Mouse (Mus musculus): ENCODE data around the gene Obsl1. TPM values are rescaled to one million over a fixed set of nuclear protein-coding genes. Genes with fewer than 3 reads are reported as not detected.

Gene Obsl1
- polyA plus RNA-seq, 1 experiment = 6.2 TPM

GRCm38 (mm10) chr1:75530546-75530945 lies 24.3 kb upstream of the Obsl1 start:
- H3K27ac ChIP-seq (ENCODE audit: control insufficient read depth, insufficient read depth, low read depth, low read length, poor library complexity) = no peak overlapping the region
- no peak for TF ChIP-seq POLR2A (IDR thresholded peaks at IDR 0.05; ENCODE audit: borderline replicate concordance, control insufficient read depth, low read depth, low read length)
- no peak for TF ChIP-seq CTCF (IDR thresholded peaks at IDR 0.05; ENCODE audit: control insufficient read depth, insufficient read depth, low read length)
- H3K4me1 ChIP-seq (ENCODE audit: control insufficient read depth, insufficient read depth, low read length) = no peaks in the 10 kb centered on the region
- WGBS = 81% methylated on average over 4 of the region's 4 CpGs
- no peak overlapping the region for H3K4me3 ChIP-seq (replicated peaks; ENCODE audit: control insufficient read depth, low read depth, low read length)

- Histone ChIP-seq H3K4me1 (ENCODE audit: control insufficient read depth, insufficient read depth, low read length) (0 out of 2 replicates have a peak, but pooled peaks cover 1% of the 10 kb centered on the region), H3K27ac (ENCODE audit: control insufficient read depth, insufficient read depth, low read depth, low read length, poor library complexity) (no peak overlapping the region), H3K4me3 (replicated peaks; ENCODE audit: control insufficient read depth, low read depth, low read length) (no peak overlapping the region)
- 54% methylated on average over 7 of the region's 7 CpGs for WGBS
- TF ChIP-seq POLR2A (IDR thresholded peaks at IDR 0.05; ENCODE audit: borderline replicate concordance, control insufficient read depth, low read depth, low read length) (no peak), CTCF (IDR thresholded peaks at IDR 0.05; ENCODE audit: control insufficient read depth, insufficient read depth, low read length) (no peak)
These were observed 18.4 kb upstream of the Obsl1 start for GRCm38 (mm10) chr1:75524679-75525078.

DNA sequence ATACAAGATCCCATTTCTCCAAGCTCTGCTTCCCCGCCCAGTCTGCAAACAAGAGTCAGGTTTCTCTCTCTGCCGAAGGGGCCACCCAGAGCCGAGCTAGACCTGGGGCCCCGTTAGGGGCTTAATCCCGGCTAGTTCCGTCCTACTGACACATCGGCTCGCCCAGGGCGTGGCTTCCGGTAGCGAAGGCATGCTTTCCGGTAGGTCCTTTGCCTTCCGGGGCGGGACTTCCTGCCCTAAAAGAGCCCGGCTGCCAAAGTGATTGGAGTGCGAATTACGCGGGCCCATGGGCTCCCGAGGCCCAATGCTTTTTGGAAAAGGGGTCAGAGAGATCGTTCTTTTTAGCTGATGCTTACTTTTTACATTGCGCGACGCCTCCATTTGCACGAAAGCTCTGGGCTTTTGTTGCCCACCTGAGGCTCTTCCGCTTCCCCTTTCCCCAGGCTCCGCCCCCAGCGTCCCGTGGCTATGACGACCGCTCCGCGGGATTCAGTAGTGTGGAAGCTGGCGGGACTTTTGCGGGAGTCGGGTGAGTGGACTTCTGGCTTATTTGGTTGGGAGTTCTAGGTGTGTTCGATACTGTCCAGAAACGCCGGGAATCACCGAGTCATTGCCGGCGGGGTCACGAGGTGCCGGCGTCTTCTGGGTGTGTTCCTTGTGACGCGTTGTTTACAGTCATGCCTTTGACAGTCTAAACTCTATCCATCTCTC lies 15.2 kb upstream of the Obsl1 start, which contains the start of gene Stk11ip:
TSS of gene Stk11ip (plus strand) at position 209 of the 711 bp plus-strand sequence.
- Histone ChIP-seq H3K27ac (ENCODE audit: control insufficient read depth, insufficient read depth, low read depth, low read length, poor library complexity) (peak within 1 kb of the TSS; percentile 81), H3K4me1 (ENCODE audit: control insufficient read depth, insufficient read depth, low read length) (0 out of 2 replicates have a peak, but pooled peaks cover 1% of the 10 kb centered on the region), H3K4me3 (replicated peaks; ENCODE audit: control insufficient read depth, low read depth, low read length) (peak within 1 kb of the TSS; percentile 81)
- TF ChIP-seq CTCF (IDR thresholded peaks at IDR 0.05; ENCODE audit: control insufficient read depth, insufficient read depth, low read length) (no peak), POLR2A (IDR thresholded peaks at IDR 0.05; ENCODE audit: borderline replicate concordance, control insufficient read depth, low read depth, low read length) (peak; percentile 71)
- WGBS = under 1% methylated on average over 46 of the region's 46 CpGs

GRCm38 (mm10) chr1:75519576-75519975 lies 13.3 kb upstream of the Obsl1 start:
- Histone ChIP-seq H3K4me3 (replicated peaks; ENCODE audit: control insufficient read depth, low read depth, low read length) (no peak overlapping the region), H3K27ac (ENCODE audit: control insufficient read depth, insufficient read depth, low read depth, low read length, poor library complexity) (no peak overlapping the region), H3K4me1 (ENCODE audit: control insufficient read depth, insufficient read depth, low read length) (no peaks in the 10 kb centered on the region)
- TF ChIP-seq POLR2A (IDR thresholded peaks at IDR 0.05; ENCODE audit: borderline replicate concordance, control insufficient read depth, low read depth, low read length) = no peak
- no peak for TF ChIP-seq CTCF (IDR thresholded peaks at IDR 0.05; ENCODE audit: control insufficient read depth, insufficient read depth, low read length)
- 83% methylated on average over 5 of the region's 5 CpGs for WGBS

GRCm38 (mm10) chr1:75518427-75518826 lies 12.2 kb upstream of the Obsl1 start:
- TF ChIP-seq CTCF (IDR thresholded peaks at IDR 0.05; ENCODE audit: control insufficient read depth, insufficient read depth, low read length) = no peak
- no peak for TF ChIP-seq POLR2A (IDR thresholded peaks at IDR 0.05; ENCODE audit: borderline replicate concordance, control insufficient read depth, low read depth, low read length)
- H3K4me3 ChIP-seq (replicated peaks; ENCODE audit: control insufficient read depth, low read depth, low read length) = no peak overlapping the region
- WGBS = 80% methylated on average over 4 of the region's 4 CpGs
- H3K4me1 ChIP-seq (ENCODE audit: control insufficient read depth, insufficient read depth, low read length) = no peaks in the 10 kb centered on the region
- H3K27ac ChIP-seq (ENCODE audit: control insufficient read depth, insufficient read depth, low read depth, low read length, poor library complexity) = no peak overlapping the region

GRCm38 (mm10) chr1:75517984-75518383 lies 11.7 kb upstream of the Obsl1 start:
- Histone ChIP-seq H3K4me3 (replicated peaks; ENCODE audit: control insufficient read depth, low read depth, low read length) (no peak overlapping the region), H3K27ac (ENCODE audit: control insufficient read depth, insufficient read depth, low read depth, low read length, poor library complexity) (no peak overlapping the region), H3K4me1 (ENCODE audit: control insufficient read depth, insufficient read depth, low read length) (no peaks in the 10 kb centered on the region)
- no peak for TF ChIP-seq CTCF (IDR thresholded peaks at IDR 0.05; ENCODE audit: control insufficient read depth, insufficient read depth, low read length)
- no peak for TF ChIP-seq POLR2A (IDR thresholded peaks at IDR 0.05; ENCODE audit: borderline replicate concordance, control insufficient read depth, low read depth, low read length)
- 90% methylated on average over 4 of the region's 4 CpGs for WGBS

GRCm38 (mm10) chr1:75516703-75517380 lies 10.6 kb upstream of the Obsl1 start:
- no peak for TF ChIP-seq CTCF (IDR thresholded peaks at IDR 0.05; ENCODE audit: control insufficient read depth, insufficient read depth, low read length)
- no peak for TF ChIP-seq POLR2A (IDR thresholded peaks at IDR 0.05; ENCODE audit: borderline replicate concordance, control insufficient read depth, low read depth, low read length)
- WGBS = 81% methylated on average over 15 of the region's 15 CpGs
- H3K4me1 ChIP-seq (ENCODE audit: control insufficient read depth, insufficient read depth, low read length) = no peaks in the 10 kb centered on the region
- no peak overlapping the region for H3K4me3 ChIP-seq (replicated peaks; ENCODE audit: control insufficient read depth, low read depth, low read length)
- no peak overlapping the region for H3K27ac ChIP-seq (ENCODE audit: control insufficient read depth, insufficient read depth, low read depth, low read length, poor library complexity)

DNA sequence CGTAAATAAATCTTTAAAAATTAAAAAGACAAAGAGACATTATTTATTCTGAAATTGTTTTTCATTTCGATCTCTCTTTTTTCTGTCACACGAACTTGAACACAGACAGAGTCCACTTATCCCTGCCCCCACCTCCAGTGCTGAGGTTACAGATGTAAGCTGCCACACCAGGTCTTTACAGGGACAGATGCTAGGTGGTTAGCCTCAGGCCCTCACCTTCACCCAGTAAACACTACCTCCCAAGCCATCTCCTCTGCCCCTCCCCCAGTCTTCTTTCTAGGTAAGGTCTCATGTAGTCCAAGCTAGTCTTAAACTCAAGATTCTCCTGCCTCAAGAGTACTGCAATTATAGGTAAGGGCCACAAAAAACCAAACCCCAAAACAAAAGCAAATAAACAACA lies 6.3 kb upstream of the Obsl1 start:
- H3K4me1 ChIP-seq (ENCODE audit: control insufficient read depth, insufficient read depth, low read length) = no peaks in the 10 kb centered on the region
- TF ChIP-seq CTCF (IDR thresholded peaks at IDR 0.05; ENCODE audit: control insufficient read depth, insufficient read depth, low read length) (no peak), POLR2A (IDR thresholded peaks at IDR 0.05; ENCODE audit: borderline replicate concordance, control insufficient read depth, low read depth, low read length) (no peak)
- H3K27ac ChIP-seq (ENCODE audit: control insufficient read depth, insufficient read depth, low read depth, low read length, poor library complexity) = no peak overlapping the region
- WGBS = 79% methylated on average over 3 of the region's 3 CpGs
- no peak overlapping the region for H3K4me3 ChIP-seq (replicated peaks; ENCODE audit: control insufficient read depth, low read depth, low read length)
